Mouse (Mus musculus) stomach, postnatal 0 days (tissue): ENCODE data around the gene Olfr818. TPM values are rescaled to one million over a fixed set of nuclear protein-coding genes. Genes with fewer than 3 reads are reported as not detected.
"Not testable (repeated sequence)": the region's sequence is repeated elsewhere in the genome, so short reads cannot be mapped to it uniquely, and the experiment has no call there.

Experiments
- ATAC-seq: fragments of 200-750 bp; cut with Nextera tagmentation; 2 replicates; pipeline ENCODE4 v1.8.0; 2017; ENCODE audit not compliant: low FRiP score, low TSS enrichment
- DNase-seq: peaks from one replicate; pipeline ENCODE4 v3.0.0-alpha.2; 2016; ENCODE audit warnings: low spot score
- H3K27ac ChIP-seq: fragments of 300-500 bp; sonication (generic); replicated peaks from 2 replicates; pipeline ENCODE4 v1.5.1; 2014; ENCODE audit warnings: mild to moderate bottlenecking, control low read depth
- H3K27me3 ChIP-seq: fragments of 300-500 bp; sonication (generic); 2 replicates; pipeline ENCODE4 v1.6.1; 2014; ENCODE audit warnings: low read length; ENCODE audit not compliant: control insufficient read depth, insufficient read depth
- H3K36me3 ChIP-seq: fragments of 300-500 bp; sonication (generic); 2 replicates; pipeline ENCODE4 v1.6.1; 2014; ENCODE audit warnings: low read length, mixed read lengths; ENCODE audit not compliant: control insufficient read depth, insufficient read depth
- H3K4me1 ChIP-seq: fragments of 300-500 bp; sonication (generic); replicated peaks from 2 replicates; pipeline ENCODE4 v1.6.1; 2014; ENCODE audit warnings: antibody characterized with exemption; ENCODE audit not compliant: control insufficient read depth, insufficient read depth
- H3K4me2 ChIP-seq: fragments of 300-500 bp; sonication (generic); replicated peaks from 2 replicates; pipeline ENCODE4 v1.6.1; 2014; ENCODE audit warnings: low read depth, mild to moderate bottlenecking, control low read depth, moderate library complexity
- H3K4me3 ChIP-seq: fragments of 300-500 bp; sonication (generic); 2 replicates; pipeline ENCODE4 v1.5.1; 2014; ENCODE audit warnings: low read depth, low read length, control low read depth
- H3K9ac ChIP-seq: fragments of 300-500 bp; sonication (generic); 2 replicates; pipeline ENCODE4 v1.6.1; 2014; ENCODE audit warnings: mild to moderate bottlenecking, low read length, control low read depth, mixed read lengths
- H3K9me3 ChIP-seq: fragments of 300-500 bp; sonication (generic); 2 replicates; pipeline ENCODE4 v1.6.1; 2016; ENCODE audit warnings: low read length; ENCODE audit not compliant: control insufficient read depth
- CTCF ChIP-seq: IDR thresholded peaks from 2 replicates; pipeline ENCODE4 v1.5.1; 2016; ENCODE audit warnings: antibody characterized with exemption, low read depth, mild to moderate bottlenecking, moderate library complexity
- EP300 ChIP-seq: optimal IDR thresholded peaks from 2 replicates; pipeline ENCODE3; 2016; ENCODE audit warnings: antibody characterized with exemption
- WGBS: fragments of 180-500 bp; shearing (Covaris S2); extraction: QIAGEN DNeasy Blood & Tissue Kit; methylation state at CpG from one replicate; pipeline ENCODE4 v1.1.7; 2014; 5-methylcytosine and 5-hydroxymethylcytosine counted together
- polyA plus RNA-seq: library from polyadenylated mRNA; unstranded; fragments of >200 nt; fragmentation: Nextera tagmentation; extraction: Ambion mirVana; gene quantifications from 2 replicates; pipeline ENCODE4 v1.2.1, GENCODE M21; 2015

The Olfr818 gene
- polyA plus RNA-seq, 1 experiment from 2014 or later: not detected

DNA sequence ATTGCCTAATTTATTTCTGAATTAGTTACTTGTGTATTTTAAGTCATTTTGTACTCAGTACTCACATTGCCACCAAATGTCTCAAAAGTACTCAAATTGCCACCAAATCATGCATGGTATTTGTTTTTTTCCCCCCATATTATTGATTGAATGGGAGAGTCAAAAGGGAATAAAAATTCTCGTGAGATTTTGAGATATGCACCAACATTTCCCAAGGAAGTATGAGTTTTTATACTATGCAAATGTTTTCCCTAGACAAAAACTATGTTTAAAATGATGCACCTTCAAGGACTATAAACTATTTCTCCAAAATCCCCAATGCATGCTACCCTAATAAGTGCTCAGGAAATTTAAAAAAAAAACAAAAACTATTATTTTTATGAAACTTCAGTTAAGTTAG is 33.4 kb downstream of the Olfr818 start, which contains the start of gene Olfr816:
Gene Olfr816, minus strand, starts transcription at position 101 of the 400 bp plus-strand sequence.
- H3K9ac ChIP-seq: no peak within 1 kb of the TSS
- H3K36me3 ChIP-seq: no peaks in the 10 kb centered on the region
- no peaks in the 10 kb centered on the region for H3K27me3 ChIP-seq
- no peaks in the 10 kb centered on the region for H3K4me1 ChIP-seq
- H3K9me3 ChIP-seq: no peaks in the 10 kb centered on the region
- no peak for ATAC-seq
- TF ChIP-seq CTCF (no peak), EP300 (no peak)
- no peak within 1 kb of the TSS for H3K27ac ChIP-seq
- H3K4me3 ChIP-seq: no peak within 1 kb of the TSS
- no peak within 1 kb of the TSS for H3K4me2 ChIP-seq
- no peak for DNase-seq
- 63% methylated on average over 1 of the region's 1 CpGs for WGBS

- not testable (repeated sequence) for H3K36me3 ChIP-seq, H3K4me3 ChIP-seq, H3K9ac ChIP-seq, H3K4me1 ChIP-seq, ATAC-seq, H3K27ac ChIP-seq, DNase-seq, H3K27me3 ChIP-seq, H3K4me2 ChIP-seq, H3K9me3 ChIP-seq
- WGBS: no CpG with 5 or more reads among the region's 1 CpGs
Measured at GRCm38 (mm10) chr10:129905767-129906166, 43.1 kb downstream of the Olfr818 start, which contains the start of gene Olfr815. Olfr815 (minus strand) TSS chr10:129905867.

Other genes with a start within 250 kb of the Olfr818 start
- gene Olfr804, start 245.9 kb downstream of the Olfr818 start, polyA plus RNA-seq: not detected in 2 replicates
- gene Olfr805, start 219.7 kb downstream of the Olfr818 start, polyA plus RNA-seq: not detected in 2 replicates
- not detected in 2 replicates for gene Olfr806, start 207.2 kb downstream of the Olfr818 start, polyA plus RNA-seq
- gene Olfr807, start 191.3 kb downstream of the Olfr818 start, polyA plus RNA-seq: not detected in 2 replicates
- 0.07 TPM in 1 of 2 replicates, not detected in the other for gene Olfr808, start 183.6 kb downstream of the Olfr818 start, polyA plus RNA-seq
- not detected in 2 replicates for gene Olfr809, start 174.5 kb downstream of the Olfr818 start, polyA plus RNA-seq
- gene Olfr810, start 154.2 kb downstream of the Olfr818 start, polyA plus RNA-seq: not detected in 2 replicates
- gene Olfr811, start 144.7 kb downstream of the Olfr818 start, polyA plus RNA-seq: not detected in 2 replicates
- gene Olfr812, start 103.0 kb downstream of the Olfr818 start, polyA plus RNA-seq: not detected in 2 replicates
- not detected in 2 replicates for gene Olfr813, start 93.7 kb downstream of the Olfr818 start, polyA plus RNA-seq
- not detected in 2 replicates for gene Olfr814, start 69.2 kb downstream of the Olfr818 start, polyA plus RNA-seq
- gene Olfr815, start 43.2 kb downstream of the Olfr818 start, polyA plus RNA-seq: 0.11 TPM in 1 of 2 replicates, not detected in the other
- gene Olfr816, start 33.5 kb downstream of the Olfr818 start, polyA plus RNA-seq: not detected in 2 replicates
- gene Olfr819, start 18.2 kb upstream of the Olfr818 start, polyA plus RNA-seq: not detected in 2 replicates
- not detected in 2 replicates for gene Olfr247, start 27.0 kb upstream of the Olfr818 start, polyA plus RNA-seq
- gene Gm10310, start 36.0 kb upstream of the Olfr818 start, polyA plus RNA-seq: 0.02 TPM in 1 of 2 replicates, not detected in the other
- not detected in 2 replicates for gene Olfr820, start 63.5 kb upstream of the Olfr818 start, polyA plus RNA-seq
- gene Olfr821, start 81.2 kb upstream of the Olfr818 start, polyA plus RNA-seq: not detected in 2 replicates
- 0.04 TPM in 1 of 2 replicates, not detected in the other for gene Olfr822, start 122.1 kb upstream of the Olfr818 start, polyA plus RNA-seq
- gene Olfr823, start 166.3 kb upstream of the Olfr818 start, polyA plus RNA-seq: not detected in 2 replicates
- not detected in 2 replicates for gene Olfr824, start 180.9 kb upstream of the Olfr818 start, polyA plus RNA-seq
- not detected in 2 replicates for gene Olfr825, start 217.7 kb upstream of the Olfr818 start, polyA plus RNA-seq
- gene Olfr826, start 235.1 kb upstream of the Olfr818 start, polyA plus RNA-seq: not detected in 2 replicates